Mouse (Mus musculus): ENCODE measurements around the gene Carhsp1. TPM values are rescaled to one million over a fixed set of nuclear protein-coding genes. Genes with fewer than 3 reads are reported as not detected.

The Carhsp1 gene
- polyA plus RNA-seq, 1 experiment from 2014 or later: 58.8 TPM

DNA sequence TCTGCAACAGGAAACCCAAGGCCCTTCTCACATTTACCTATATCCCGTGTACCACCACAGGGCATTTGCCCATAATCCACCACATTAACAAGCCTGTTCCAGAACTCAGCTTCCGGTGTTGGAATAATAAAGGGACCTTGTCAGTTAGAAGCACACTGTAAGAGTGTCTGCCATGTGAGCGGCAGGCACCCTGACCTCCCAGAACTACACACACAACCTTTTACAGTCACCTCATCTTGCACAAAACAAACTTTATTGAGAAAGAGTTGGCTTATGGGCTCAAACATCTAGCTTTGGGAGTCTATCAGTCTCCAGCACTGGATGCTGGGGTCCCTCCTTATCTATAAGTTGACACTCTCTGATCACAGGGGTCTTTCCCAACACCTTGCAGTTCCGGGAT is 13.6 kb downstream of the Carhsp1 start:
- no peaks in the 10 kb centered on the region for H3K27me3 ChIP-seq (ENCODE audit: control insufficient read depth, insufficient read depth, low read length)
- H3K27ac ChIP-seq: no peak overlapping the region
- no peak overlapping the region for H3K4me2 ChIP-seq (replicated peaks)
- no peaks in the 10 kb centered on the region for H3K9me3 ChIP-seq (ENCODE audit: control insufficient read depth, low read length)
- H3K36me3 ChIP-seq (replicated peaks; ENCODE audit: control insufficient read depth, insufficient read depth): peaks cover 87% of the 10 kb centered on the region
- WGBS: 87% methylated on average over 4 of the region's 4 CpGs
- DNase-seq (ENCODE audit: low spot score): no peak
- ATAC-seq (ENCODE audit: low FRiP score): no peak
- no peak overlapping the region for H3K4me3 ChIP-seq (replicated peaks; ENCODE audit: low read length)
- H3K9ac ChIP-seq: no peak overlapping the region
- H3K4me1 ChIP-seq (replicated peaks; ENCODE audit: control insufficient read depth, insufficient read depth, low read length): no peaks in the 10 kb centered on the region

- H3K4me2 ChIP-seq (replicated peaks): no peak overlapping the region
- WGBS: 89% methylated on average over 2 of the region's 2 CpGs
- no peaks in the 10 kb centered on the region for H3K27me3 ChIP-seq (ENCODE audit: control insufficient read depth, insufficient read depth, low read length)
- H3K9me3 ChIP-seq (ENCODE audit: control insufficient read depth, low read length): no peaks in the 10 kb centered on the region
- peaks cover 86% of the 10 kb centered on the region for H3K36me3 ChIP-seq (replicated peaks; ENCODE audit: control insufficient read depth, insufficient read depth)
- DNase-seq (ENCODE audit: low spot score): no peak
- no peak overlapping the region for H3K4me3 ChIP-seq (replicated peaks; ENCODE audit: low read length)
- ATAC-seq (ENCODE audit: low FRiP score): no peak
- H3K27ac ChIP-seq: no peak overlapping the region
- no peaks in the 10 kb centered on the region for H3K4me1 ChIP-seq (replicated peaks; ENCODE audit: control insufficient read depth, insufficient read depth, low read length)
- no peak overlapping the region for H3K9ac ChIP-seq
Measured at GRCm38 (mm10) chr16:8656256-8656655, 15.7 kb downstream of the Carhsp1 start.

- H3K9ac ChIP-seq: no peak overlapping the region
- no peak overlapping the region for H3K27ac ChIP-seq
- H3K9me3 ChIP-seq (ENCODE audit: control insufficient read depth, low read length): no peaks in the 10 kb centered on the region
- WGBS: 82% methylated on average over 9 of the region's 9 CpGs
- H3K4me3 ChIP-seq (replicated peaks; ENCODE audit: low read length): no peak overlapping the region
- ATAC-seq (ENCODE audit: low FRiP score): no peak
- peaks cover 86% of the 10 kb centered on the region for H3K36me3 ChIP-seq (replicated peaks; ENCODE audit: control insufficient read depth, insufficient read depth)
- DNase-seq (ENCODE audit: low spot score): no peak
- no peaks in the 10 kb centered on the region for H3K4me1 ChIP-seq (replicated peaks; ENCODE audit: control insufficient read depth, insufficient read depth, low read length)
- H3K4me2 ChIP-seq (replicated peaks): no peak overlapping the region
- H3K27me3 ChIP-seq (ENCODE audit: control insufficient read depth, insufficient read depth, low read length): no peaks in the 10 kb centered on the region
Measured at GRCm38 (mm10) chr16:8655599-8655998, 16.4 kb downstream of the Carhsp1 start.

GRCm38 (mm10) chr16:8655108-8655507 is 16.8 kb downstream of the Carhsp1 start:
- DNase-seq (ENCODE audit: low spot score) (no peak), ATAC-seq (ENCODE audit: low FRiP score) (no peak)
- Histone ChIP-seq H3K27me3 (ENCODE audit: control insufficient read depth, insufficient read depth, low read length) (no peaks in the 10 kb centered on the region), H3K36me3 (replicated peaks; ENCODE audit: control insufficient read depth, insufficient read depth) (peaks cover 86% of the 10 kb centered on the region), H3K9me3 (ENCODE audit: control insufficient read depth, low read length) (no peaks in the 10 kb centered on the region), H3K4me2 (replicated peaks) (no peak overlapping the region), H3K9ac (no peak overlapping the region), H3K4me3 (replicated peaks; ENCODE audit: low read length) (no peak overlapping the region), H3K4me1 (replicated peaks; ENCODE audit: control insufficient read depth, insufficient read depth, low read length) (no peaks in the 10 kb centered on the region), H3K27ac (no peak overlapping the region)
- 87% methylated on average over 6 of the region's 6 CpGs for WGBS

DNA sequence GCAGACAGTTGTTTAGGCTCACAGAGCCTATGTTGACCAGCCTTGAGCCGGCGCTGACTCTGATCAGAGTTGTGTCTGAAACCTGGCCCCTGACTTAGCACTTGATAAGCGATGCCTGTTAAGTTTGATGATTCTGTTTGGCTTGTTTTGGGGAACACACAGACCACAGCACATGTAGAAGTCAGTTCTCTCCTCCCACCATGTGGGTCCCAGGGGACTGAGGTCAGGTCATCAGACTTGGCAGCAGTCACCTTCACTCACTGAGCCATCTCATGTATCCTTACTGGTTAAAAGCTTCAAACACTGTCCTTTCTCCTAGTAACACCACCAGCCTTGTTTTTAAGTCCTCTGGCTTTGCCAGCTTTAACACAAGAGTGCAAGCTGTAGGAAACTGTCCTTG is 21.9 kb downstream of the Carhsp1 start:
- H3K9ac ChIP-seq: no peak overlapping the region
- H3K27ac ChIP-seq: no peak overlapping the region
- no peaks in the 10 kb centered on the region for H3K27me3 ChIP-seq (ENCODE audit: control insufficient read depth, insufficient read depth, low read length)
- no peaks in the 10 kb centered on the region for H3K9me3 ChIP-seq (ENCODE audit: control insufficient read depth, low read length)
- DNase-seq (ENCODE audit: low spot score) (no peak), ATAC-seq (ENCODE audit: low FRiP score) (no peak)
- no peaks in the 10 kb centered on the region for H3K4me1 ChIP-seq (replicated peaks; ENCODE audit: control insufficient read depth, insufficient read depth, low read length)
- whole genome bisulfite sequencing: 96% methylated on average over 3 of the region's 3 CpGs
- no peak overlapping the region for H3K4me3 ChIP-seq (replicated peaks; ENCODE audit: low read length)
- peaks cover 86% of the 10 kb centered on the region for H3K36me3 ChIP-seq (replicated peaks; ENCODE audit: control insufficient read depth, insufficient read depth)
- no peak overlapping the region for H3K4me2 ChIP-seq (replicated peaks)

- ATAC-seq (ENCODE audit: low FRiP score) (no peak), DNase-seq (ENCODE audit: low spot score) (no peak)
- Histone ChIP-seq H3K27ac (no peak overlapping the region), H3K9me3 (ENCODE audit: control insufficient read depth, low read length) (no peaks in the 10 kb centered on the region), H3K4me3 (replicated peaks; ENCODE audit: low read length) (no peak overlapping the region), H3K4me1 (replicated peaks; ENCODE audit: control insufficient read depth, insufficient read depth, low read length) (no peaks in the 10 kb centered on the region), H3K9ac (no peak overlapping the region), H3K4me2 (replicated peaks) (no peak overlapping the region), H3K27me3 (ENCODE audit: control insufficient read depth, insufficient read depth, low read length) (no peaks in the 10 kb centered on the region), H3K36me3 (replicated peaks; ENCODE audit: control insufficient read depth, insufficient read depth) (peaks cover 78% of the 10 kb centered on the region)
- 83% methylated on average over 6 of the region's 6 CpGs for WGBS
Measured at GRCm38 (mm10) chr16:8645546-8645945, 26.4 kb downstream of the Carhsp1 start.

GRCm38 (mm10) chr16:8643855-8644254 is 28.1 kb downstream of the Carhsp1 start:
- peaks cover 64% of the 10 kb centered on the region for H3K36me3 ChIP-seq (replicated peaks; ENCODE audit: control insufficient read depth, insufficient read depth)
- no peak overlapping the region for H3K9ac ChIP-seq
- WGBS: 75% methylated on average over 2 of the region's 2 CpGs
- H3K4me2 ChIP-seq (replicated peaks): no peak overlapping the region
- no peak overlapping the region for H3K27ac ChIP-seq
- H3K4me1 ChIP-seq (replicated peaks; ENCODE audit: control insufficient read depth, insufficient read depth, low read length): 0 out of 2 replicates have a peak, but pooled peaks cover under 1% of the 10 kb centered on the region
- H3K9me3 ChIP-seq (ENCODE audit: control insufficient read depth, low read length): no peaks in the 10 kb centered on the region
- DNase-seq (ENCODE audit: low spot score) (peak; percentile 52), ATAC-seq (ENCODE audit: low FRiP score) (no peak)
- no peaks in the 10 kb centered on the region for H3K27me3 ChIP-seq (ENCODE audit: control insufficient read depth, insufficient read depth, low read length)
- no peak overlapping the region for H3K4me3 ChIP-seq (replicated peaks; ENCODE audit: low read length)

DNA sequence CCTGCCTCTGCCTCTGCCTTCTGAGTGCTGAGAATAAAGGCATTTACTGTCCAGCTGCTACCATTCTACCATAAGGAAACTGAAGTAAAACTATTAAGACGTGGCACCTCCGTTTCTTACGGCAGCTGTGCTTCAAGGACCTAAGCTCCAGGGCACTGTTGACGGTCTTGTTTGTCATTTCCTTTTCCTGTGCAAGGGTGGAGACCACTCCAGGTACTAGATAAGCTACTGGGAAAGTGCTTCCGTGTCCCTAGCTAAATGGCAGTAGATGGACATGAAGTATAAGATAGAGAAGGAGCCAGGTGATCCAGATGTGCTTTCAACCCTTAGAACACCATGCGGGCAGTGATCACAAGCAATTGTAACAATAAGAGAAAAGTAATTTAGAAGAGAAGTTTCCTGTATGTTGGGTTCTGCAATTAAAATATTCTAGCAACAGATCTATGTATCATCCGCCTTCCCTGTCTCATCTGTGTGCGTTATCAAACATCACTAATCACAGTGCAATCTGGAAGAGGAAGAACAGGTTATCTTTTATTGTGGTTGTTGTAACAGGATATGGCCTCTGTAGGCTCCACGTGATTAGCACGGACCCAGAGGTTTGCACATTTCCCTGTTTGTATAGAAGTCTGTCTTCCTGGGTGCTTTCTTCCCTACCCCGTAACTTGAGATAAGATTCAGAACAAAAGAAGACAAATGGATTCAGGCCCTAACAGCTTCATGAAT is 32.3 kb downstream of the Carhsp1 start:
- ATAC-seq (ENCODE audit: low FRiP score) (no peak), DNase-seq (ENCODE audit: low spot score) (no peak)
- H3K27me3 ChIP-seq (ENCODE audit: control insufficient read depth, insufficient read depth, low read length): no peaks in the 10 kb centered on the region
- no peak overlapping the region for H3K27ac ChIP-seq
- H3K9ac ChIP-seq: no peak overlapping the region
- peaks cover 15% of the 10 kb centered on the region; the same call in 1 of the 2 replicates for H3K4me1 ChIP-seq (replicated peaks; ENCODE audit: control insufficient read depth, insufficient read depth, low read length)
- 93% methylated on average over 11 of the region's 11 CpGs for WGBS
- peaks cover 37% of the 10 kb centered on the region for H3K36me3 ChIP-seq (replicated peaks; ENCODE audit: control insufficient read depth, insufficient read depth)
- no peak overlapping the region for H3K4me2 ChIP-seq (replicated peaks)
- H3K9me3 ChIP-seq (ENCODE audit: control insufficient read depth, low read length): no peaks in the 10 kb centered on the region
- H3K4me3 ChIP-seq (replicated peaks; ENCODE audit: low read length): no peak overlapping the region

DNA sequence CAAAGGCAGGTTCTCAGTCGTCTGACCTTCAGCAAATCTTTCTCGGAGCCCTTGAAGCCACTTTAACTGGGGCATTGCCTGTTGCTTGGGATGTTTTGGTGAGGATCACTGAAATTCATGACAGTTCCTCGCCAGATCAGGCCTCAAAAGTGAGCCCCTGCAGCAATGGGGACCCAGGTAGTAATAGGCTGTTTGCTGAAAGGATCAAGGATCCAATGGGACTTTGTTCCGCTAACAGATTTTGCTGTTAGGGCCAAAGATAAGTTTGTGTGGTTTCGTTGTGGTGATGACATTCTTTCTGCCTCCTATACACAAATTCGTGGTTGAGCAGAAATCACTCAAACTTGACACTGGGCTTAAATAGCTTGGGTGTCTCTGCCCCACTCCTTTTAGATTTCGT is 33.8 kb downstream of the Carhsp1 start:
- no peak for ATAC-seq (ENCODE audit: low FRiP score)
- peaks cover 15% of the 10 kb centered on the region; the same call in 1 of the 2 replicates for H3K4me1 ChIP-seq (replicated peaks; ENCODE audit: control insufficient read depth, insufficient read depth, low read length)
- 51% methylated on average over 7 of the region's 7 CpGs for WGBS
- peak overlapping the region; percentile 86 for H3K9ac ChIP-seq
- no peaks in the 10 kb centered on the region for H3K9me3 ChIP-seq (ENCODE audit: control insufficient read depth, low read length)
- no peaks in the 10 kb centered on the region for H3K27me3 ChIP-seq (ENCODE audit: control insufficient read depth, insufficient read depth, low read length)
- H3K27ac ChIP-seq: no peak overlapping the region
- peak overlapping the region; percentile 79 for H3K4me3 ChIP-seq (replicated peaks; ENCODE audit: low read length)
- peaks cover 23% of the 10 kb centered on the region for H3K36me3 ChIP-seq (replicated peaks; ENCODE audit: control insufficient read depth, insufficient read depth)
- no peak for DNase-seq (ENCODE audit: low spot score)
- peak overlapping the region; percentile 93 for H3K4me2 ChIP-seq (replicated peaks)
